Mouse (Mus musculus) lung, postnatal 0 days (tissue): ENCODE measurements around the gene Ears2. TPM values are rescaled to one million over a fixed set of nuclear protein-coding genes. Genes with fewer than 3 reads are reported as not detected.

Source experiments
- ATAC-seq: fragments of 200-750 bp; cut with Nextera tagmentation; 2 replicates; pipeline ENCODE4 v1.8.0; 2017; ENCODE audit warnings: moderate library complexity
- DNase-seq: peaks from one replicate; pipeline ENCODE4 v3.0.0-alpha.2; 2016; ENCODE audit warnings: low spot score
- H3K27ac ChIP-seq: fragments of 300-500 bp; sonication (generic); 2 replicates; pipeline ENCODE4 v1.5.1; 2014; ENCODE audit warnings: antibody characterized with exemption, mild to moderate bottlenecking, low read length, mixed read lengths
- H3K27me3 ChIP-seq: fragments of 300-500 bp; sonication (generic); replicated peaks from 2 replicates; pipeline ENCODE4 v1.6.1; 2014; ENCODE audit warnings: low read length, mixed read lengths; ENCODE audit not compliant: insufficient read depth
- H3K36me3 ChIP-seq: fragments of 300-500 bp; sonication (generic); 2 replicates; pipeline ENCODE4 v1.6.1; 2014; ENCODE audit warnings: low read length, mixed read lengths; ENCODE audit not compliant: insufficient read depth
- H3K4me1 ChIP-seq: fragments of 300-500 bp; sonication (generic); 2 replicates; pipeline ENCODE4 v1.6.1; 2014; ENCODE audit warnings: antibody characterized with exemption, low read depth, low read length, mixed read lengths; ENCODE audit not compliant: insufficient read depth
- H3K4me2 ChIP-seq: fragments of 300-500 bp; sonication (generic); replicated peaks from 2 replicates; pipeline ENCODE4 v1.6.1; 2014; ENCODE audit warnings: low read depth, mild to moderate bottlenecking, low read length, moderate library complexity, mixed read lengths
- H3K4me3 ChIP-seq: fragments of 300-500 bp; sonication (generic); 2 replicates; pipeline ENCODE4 v1.5.1; 2014; ENCODE audit warnings: low read depth, low read length
- H3K9ac ChIP-seq: fragments of 300-500 bp; sonication (generic); replicated peaks from 2 replicates; pipeline ENCODE4 v1.6.1; 2014; ENCODE audit warnings: low read depth, mild to moderate bottlenecking
- H3K9me3 ChIP-seq: fragments of 300-500 bp; sonication (generic); 2 replicates; pipeline ENCODE4 v1.6.1; 2016; ENCODE audit warnings: low read length, mixed read lengths
- CTCF ChIP-seq: IDR thresholded peaks from 2 replicates; pipeline ENCODE4 v1.5.1; 2016; ENCODE audit warnings: antibody characterized with exemption, mild to moderate bottlenecking
- EP300 ChIP-seq: IDR thresholded peaks from 2 replicates; pipeline ENCODE4 v1.6.1; 2016; ENCODE audit warnings: antibody characterized with exemption, mild to moderate bottlenecking, control low read depth
- WGBS: fragments of 180-500 bp; shearing (Covaris S2); extraction: QIAGEN DNeasy Blood & Tissue Kit; methylation state at CpG from one replicate; pipeline ENCODE4 v1.1.7; 2014; 5-methylcytosine and 5-hydroxymethylcytosine counted together
- polyA plus RNA-seq: library from polyadenylated mRNA; unstranded; fragments of >200 nt; fragmentation: Nextera tagmentation; extraction: Ambion mirVana; gene quantifications from 2 replicates; pipeline ENCODE4 v1.2.1, GENCODE M21; 2015

The Ears2 gene
- polyA plus RNA-seq, 1 experiment from 2014 or later, result 6.0 TPM

- no peak for ATAC-seq
- Histone ChIP-seq H3K9ac (no peak overlapping the region), H3K9me3 (no peaks in the 10 kb centered on the region), H3K4me2 (no peak overlapping the region), H3K4me3 (no peak overlapping the region), H3K27ac (peak overlapping the region; percentile 14; the same call in 1 of the 2 replicates), H3K27me3 (no peaks in the 10 kb centered on the region), H3K36me3 (no peaks in the 10 kb centered on the region), H3K4me1 (no peaks in the 10 kb centered on the region)
- WGBS, result 47% methylated on average over 2 of the region's 2 CpGs
- TF ChIP-seq EP300 (no peak), CTCF (no peak)
- DNase-seq, result no peak
Observed at GRCm38 (mm10) chr7:122046813-122047212, 20.2 kb downstream of the Ears2 start.

- ATAC-seq (no peak), DNase-seq (no peak)
- H3K27ac ChIP-seq, result 0 out of 2 replicates have a peak overlapping the region, but pooled peaks have one; percentile 33
- no peaks in the 10 kb centered on the region for H3K9me3 ChIP-seq
- no peak for TF ChIP-seq EP300
- no peak for TF ChIP-seq CTCF
- 67% methylated on average over 1 of the region's 1 CpGs for WGBS
- no peak overlapping the region for H3K4me2 ChIP-seq
- no peaks in the 10 kb centered on the region for H3K27me3 ChIP-seq
- no peak overlapping the region for H3K4me3 ChIP-seq
- H3K36me3 ChIP-seq, result no peaks in the 10 kb centered on the region
- no peak overlapping the region for H3K9ac ChIP-seq
- H3K4me1 ChIP-seq, result no peaks in the 10 kb centered on the region
Observed at GRCm38 (mm10) chr7:122045711-122046110, 21.4 kb downstream of the Ears2 start.

- DNase-seq (peak; percentile 74), ATAC-seq (peak; percentile 82)
- TF ChIP-seq CTCF (no peak), EP300 (no peak)
- Histone ChIP-seq H3K4me1 (no peaks in the 10 kb centered on the region), H3K4me2 (no peak overlapping the region), H3K9ac (no peak overlapping the region), H3K9me3 (no peaks in the 10 kb centered on the region), H3K27ac (no peak overlapping the region), H3K4me3 (no peak overlapping the region), H3K36me3 (no peaks in the 10 kb centered on the region), H3K27me3 (no peaks in the 10 kb centered on the region)
- WGBS, result 59% methylated on average over 4 of the region's 4 CpGs
Observed at GRCm38 (mm10) chr7:122045181-122045634, 21.9 kb downstream of the Ears2 start.

GRCm38 (mm10) chr7:122044106-122044505 is 23.0 kb downstream of the Ears2 start:
- H3K27ac ChIP-seq, result no peak overlapping the region
- TF ChIP-seq CTCF (no peak), EP300 (no peak)

GRCm38 (mm10) chr7:122034348-122034747 is 32.7 kb downstream of the Ears2 start:
- Histone ChIP-seq H3K36me3 (no peaks in the 10 kb centered on the region), H3K9ac (no peak overlapping the region), H3K27me3 (no peaks in the 10 kb centered on the region), H3K4me3 (no peak overlapping the region), H3K4me2 (no peak overlapping the region), H3K4me1 (no peaks in the 10 kb centered on the region), H3K27ac (no peak overlapping the region), H3K9me3 (no peaks in the 10 kb centered on the region)
- WGBS, result 18% methylated on average over 2 of the region's 2 CpGs
- ATAC-seq (peak; percentile 50; the same call in 1 of the 2 replicates), DNase-seq (peak; percentile 50)
- TF ChIP-seq EP300, result no peak
- TF ChIP-seq CTCF, result peak; percentile 70

More at GRCm38 (mm10) chr7:122044106-122044505, 23.0 kb downstream of the Ears2 start:
- no peaks in the 10 kb centered on the region for H3K27me3 ChIP-seq
- H3K36me3 ChIP-seq, result no peaks in the 10 kb centered on the region
- H3K4me3 ChIP-seq, result no peak overlapping the region
- DNase-seq (peak; percentile 63), ATAC-seq (peak; percentile 50)
- H3K4me2 ChIP-seq, result no peak overlapping the region
- no peaks in the 10 kb centered on the region for H3K9me3 ChIP-seq
- no peaks in the 10 kb centered on the region for H3K4me1 ChIP-seq
- 70% methylated on average over 8 of the region's 8 CpGs for WGBS
- no peak overlapping the region for H3K9ac ChIP-seq

- Histone ChIP-seq H3K27ac (no peak overlapping the region), H3K4me3 (no peak overlapping the region), H3K4me2 (no peak overlapping the region), H3K4me1 (no peaks in the 10 kb centered on the region), H3K27me3 (no peaks in the 10 kb centered on the region), H3K9ac (no peak overlapping the region), H3K36me3 (no peaks in the 10 kb centered on the region), H3K9me3 (no peaks in the 10 kb centered on the region)
- TF ChIP-seq CTCF, result no peak
- no peak for TF ChIP-seq EP300
- DNase-seq, result no peak
- WGBS, result 64% methylated on average over 3 of the region's 3 CpGs
- ATAC-seq, result no peak
Observed at GRCm38 (mm10) chr7:122033371-122033770, 33.7 kb downstream of the Ears2 start.

GRCm38 (mm10) chr7:122022131-122022530 is 44.9 kb downstream of the Ears2 start:
- WGBS, result 89% methylated on average over 2 of the region's 2 CpGs
- H3K9me3 ChIP-seq, result no peaks in the 10 kb centered on the region
- H3K4me1 ChIP-seq, result peaks cover 5% of the 10 kb centered on the region; the same call in 1 of the 2 replicates
- no peak overlapping the region for H3K9ac ChIP-seq
- TF ChIP-seq CTCF, result no peak
- no peak for TF ChIP-seq EP300
- no peak overlapping the region for H3K4me2 ChIP-seq
- H3K36me3 ChIP-seq, result no peaks in the 10 kb centered on the region
- ATAC-seq (no peak), DNase-seq (no peak)
- no peak overlapping the region for H3K4me3 ChIP-seq
- H3K27ac ChIP-seq, result no peak overlapping the region
- no peaks in the 10 kb centered on the region for H3K27me3 ChIP-seq
